Mouse (Mus musculus): ENCODE measurements at regions not wholly inside any gene's neighbourhood (a gene's known extent, or its start where the extent isn't known, plus 50 kb on each side); places are given as distances from the start of the nearest gene placed in this dataset.

GRCm38 (mm10) chr1:168754196-168754595 lies 322.1 kb upstream of the Pbx1 start:
- WGBS, result 77% methylated on average over 7 of the region's 7 CpGs
- H3K4me1 ChIP-seq (ENCODE audit: control insufficient read depth, insufficient read depth, insufficient read length, low read length), result no peaks in the 10 kb centered on the region
- no peak overlapping the region for H3K27ac ChIP-seq (ENCODE audit: insufficient read depth, low read depth, low read length)
- no peak overlapping the region for H3K4me3 ChIP-seq (ENCODE audit: low read depth, low read length)
- H3K27me3 ChIP-seq (ENCODE audit: control insufficient read depth, insufficient read depth, low read length), result no peaks in the 10 kb centered on the region
- no peak for TF ChIP-seq POLR2A (IDR thresholded peaks at IDR 0.05; ENCODE audit: low read depth, low read length)
- no peak for TF ChIP-seq CTCF (IDR thresholded peaks at IDR 0.05; ENCODE audit: extremely low read depth, insufficient read length, insufficient replicate concordance, low read depth, low read length)
- no peaks in the 10 kb centered on the region for H3K36me3 ChIP-seq (ENCODE audit: control insufficient read depth, insufficient read depth, low read length)

GRCm38 (mm10) chr1:168743435-168743834 lies 311.4 kb upstream of the Pbx1 start:
- no peak overlapping the region for H3K27ac ChIP-seq (ENCODE audit: insufficient read depth, low read depth, low read length)
- no peak overlapping the region for H3K4me3 ChIP-seq (ENCODE audit: low read depth, low read length)
- H3K4me1 ChIP-seq (ENCODE audit: control insufficient read depth, insufficient read depth, insufficient read length, low read length), result no peaks in the 10 kb centered on the region
- no peaks in the 10 kb centered on the region for H3K36me3 ChIP-seq (ENCODE audit: control insufficient read depth, insufficient read depth, low read length)
- WGBS, result 82% methylated on average over 1 of the region's 1 CpGs
- TF ChIP-seq POLR2A (IDR thresholded peaks at IDR 0.05; ENCODE audit: low read depth, low read length) (no peak), CTCF (IDR thresholded peaks at IDR 0.05; ENCODE audit: extremely low read depth, insufficient read length, insufficient replicate concordance, low read depth, low read length) (no peak)
- no peaks in the 10 kb centered on the region for H3K27me3 ChIP-seq (ENCODE audit: control insufficient read depth, insufficient read depth, low read length)

GRCm38 (mm10) chr1:168738005-168738404 lies 305.9 kb upstream of the Pbx1 start:
- Histone ChIP-seq H3K27me3 (ENCODE audit: control insufficient read depth, insufficient read depth, low read length) (no peaks in the 10 kb centered on the region), H3K4me1 (ENCODE audit: control insufficient read depth, insufficient read depth, insufficient read length, low read length) (no peaks in the 10 kb centered on the region; the same call in 1 of the 2 replicates), H3K36me3 (ENCODE audit: control insufficient read depth, insufficient read depth, low read length) (no peaks in the 10 kb centered on the region), H3K4me3 (ENCODE audit: low read depth, low read length) (no peak overlapping the region), H3K27ac (ENCODE audit: insufficient read depth, low read depth, low read length) (no peak overlapping the region)
- 47% methylated on average over 3 of the region's 3 CpGs for WGBS
- no peak for TF ChIP-seq CTCF (IDR thresholded peaks at IDR 0.05; ENCODE audit: extremely low read depth, insufficient read length, insufficient replicate concordance, low read depth, low read length)
- no peak for TF ChIP-seq POLR2A (IDR thresholded peaks at IDR 0.05; ENCODE audit: low read depth, low read length)

GRCm38 (mm10) chr1:168737277-168737863 lies 305.3 kb upstream of the Pbx1 start:
- no peaks in the 10 kb centered on the region for H3K27me3 ChIP-seq (ENCODE audit: control insufficient read depth, insufficient read depth, low read length)
- H3K4me3 ChIP-seq (ENCODE audit: low read depth, low read length), result no peak overlapping the region
- no peaks in the 10 kb centered on the region for H3K36me3 ChIP-seq (ENCODE audit: control insufficient read depth, insufficient read depth, low read length)
- no peak overlapping the region for H3K27ac ChIP-seq (ENCODE audit: insufficient read depth, low read depth, low read length)
- WGBS, result 36% methylated on average over 7 of the region's 7 CpGs
- TF ChIP-seq POLR2A (IDR thresholded peaks at IDR 0.05; ENCODE audit: low read depth, low read length) (no peak), CTCF (IDR thresholded peaks at IDR 0.05; ENCODE audit: extremely low read depth, insufficient read length, insufficient replicate concordance, low read depth, low read length) (no peak)
- H3K4me1 ChIP-seq (ENCODE audit: control insufficient read depth, insufficient read depth, insufficient read length, low read length), result no peaks in the 10 kb centered on the region; the same call in 1 of the 2 replicates

- TF ChIP-seq POLR2A (IDR thresholded peaks at IDR 0.05; ENCODE audit: low read depth, low read length), result no peak
- TF ChIP-seq CTCF (IDR thresholded peaks at IDR 0.05; ENCODE audit: extremely low read depth, insufficient read length, insufficient replicate concordance, low read depth, low read length), result no peak
- Histone ChIP-seq H3K4me1 (ENCODE audit: control insufficient read depth, insufficient read depth, insufficient read length, low read length) (no peaks in the 10 kb centered on the region; the same call in 1 of the 2 replicates), H3K36me3 (ENCODE audit: control insufficient read depth, insufficient read depth, low read length) (no peaks in the 10 kb centered on the region), H3K27ac (ENCODE audit: insufficient read depth, low read depth, low read length) (no peak overlapping the region), H3K4me3 (ENCODE audit: low read depth, low read length) (no peak overlapping the region), H3K27me3 (ENCODE audit: control insufficient read depth, insufficient read depth, low read length) (no peaks in the 10 kb centered on the region)
- 74% methylated on average over 5 of the region's 5 CpGs for WGBS
These were observed 301.0 kb upstream of the Pbx1 start for GRCm38 (mm10) chr1:168733066-168733465.

GRCm38 (mm10) chr1:168709836-168710235 lies 277.8 kb upstream of the Pbx1 start:
- WGBS, result 33% methylated on average over 2 of the region's 2 CpGs
- Histone ChIP-seq H3K4me3 (ENCODE audit: low read depth, low read length) (no peak overlapping the region), H3K36me3 (ENCODE audit: control insufficient read depth, insufficient read depth, low read length) (no peaks in the 10 kb centered on the region), H3K27me3 (ENCODE audit: control insufficient read depth, insufficient read depth, low read length) (no peaks in the 10 kb centered on the region), H3K4me1 (ENCODE audit: control insufficient read depth, insufficient read depth, insufficient read length, low read length) (no peaks in the 10 kb centered on the region; the same call in none of the 2 replicates), H3K27ac (ENCODE audit: insufficient read depth, low read depth, low read length) (no peak overlapping the region)
- no peak for TF ChIP-seq POLR2A (IDR thresholded peaks at IDR 0.05; ENCODE audit: low read depth, low read length)
- no peak for TF ChIP-seq CTCF (IDR thresholded peaks at IDR 0.05; ENCODE audit: extremely low read depth, insufficient read length, insufficient replicate concordance, low read depth, low read length)

- H3K27ac ChIP-seq (ENCODE audit: insufficient read depth, low read depth, low read length), result peak overlapping the region; percentile 16; the same call in 1 of the 2 replicates
- H3K36me3 ChIP-seq (ENCODE audit: control insufficient read depth, insufficient read depth, low read length), result no peaks in the 10 kb centered on the region
- TF ChIP-seq CTCF (IDR thresholded peaks at IDR 0.05; ENCODE audit: extremely low read depth, insufficient read length, insufficient replicate concordance, low read depth, low read length) (no peak), POLR2A (IDR thresholded peaks at IDR 0.05; ENCODE audit: low read depth, low read length) (no peak)
- no peaks in the 10 kb centered on the region for H3K27me3 ChIP-seq (ENCODE audit: control insufficient read depth, insufficient read depth, low read length)
- H3K4me3 ChIP-seq (ENCODE audit: low read depth, low read length), result 0 out of 2 replicates have a peak overlapping the region, but pooled peaks have one; percentile 18
- H3K4me1 ChIP-seq (ENCODE audit: control insufficient read depth, insufficient read depth, insufficient read length, low read length), result no peaks in the 10 kb centered on the region; the same call in none of the 2 replicates
- 13% methylated on average over 21 of the region's 21 CpGs for WGBS
These were observed 277.1 kb upstream of the Pbx1 start for GRCm38 (mm10) chr1:168709017-168709681.
